Mouse (Mus musculus) liver, adult 2 months (tissue): ENCODE data around the gene Tnfrsf14.

Experiments
- CTCF ChIP-seq: fragments of 200-500 bp; IDR thresholded peaks from 2 replicates; pipeline ENCODE4 v1.5.1; 2011; ENCODE audit warnings: low read depth, low read length, control low read depth
- POLR2A ChIP-seq: fragments of 200-500 bp; IDR thresholded peaks from 2 replicates; pipeline ENCODE4 v1.6.1; 2011; ENCODE audit warnings: low read length, control low read depth; ENCODE audit not compliant: insufficient read depth; ENCODE audit errors: extremely low read depth

- TF ChIP-seq CTCF = no peak
- no peak for TF ChIP-seq POLR2A
Observed at GRCm38 (mm10) chr4:154960021-154960689, 31.8 kb upstream of the Tnfrsf14 start.
